Mouse (Mus musculus): ENCODE data around the gene Alg1.

GRCm38 (mm10) chr16:5221403-5221802 is 12.0 kb upstream of the Alg1 start:
- TF ChIP-seq EP300 (IDR thresholded peaks at IDR 0.05; ENCODE audit: low read depth) (no peak), CTCF (IDR thresholded peaks at IDR 0.05; ENCODE audit: low read depth) (no peak)
